Mouse (Mus musculus): ENCODE data around the gene Aprt. TPM values are rescaled to one million over a fixed set of nuclear protein-coding genes. Genes with fewer than 3 reads are reported as not detected.
A peak's percentile ranks its signal among the peaks of the same experiment; 100 is the strongest.

Gene Aprt
- total RNA-seq, 1 experiment = 400 TPM

GRCm38 (mm10) chr8:122622727-122623126 is 46.0 kb upstream of the Aprt start, which contains the start of gene Pabpn1l:
Pabpn1l (minus strand) TSS chr8:122622739.
- H3K9ac ChIP-seq (ENCODE audit: insufficient read depth, low read depth, low read length, poor library complexity, severe bottlenecking) = no peak within 1 kb of the TSS
- no peaks in the 10 kb centered on the region for H3K4me1 ChIP-seq (ENCODE audit: control insufficient read depth in 2 of 2, insufficient read depth in 2 of 2, low read length in 2 of 2, poor library complexity in 1 of 2)
- no peak within 1 kb of the TSS for H3K27ac ChIP-seq (ENCODE audit: insufficient read depth, low read depth, low read length, poor library complexity, severe bottlenecking)
- no peak for DNase-seq (ENCODE audit: low read depth, low spot score)
- TF ChIP-seq ZC3H11A (IDR thresholded peaks at IDR 0.05; ENCODE audit: borderline replicate concordance, low read depth, low read length) (no peak), MAFK (IDR thresholded peaks at IDR 0.05; ENCODE audit: insufficient read depth, low read depth, low read length) (no peak), ZNF384 (IDR thresholded peaks at IDR 0.05; ENCODE audit: low read depth, low read length) (no peak), CHD2 (IDR thresholded peaks at IDR 0.05; ENCODE audit: low read depth, low read length) (no peak), HCFC1 (IDR thresholded peaks at IDR 0.05; ENCODE audit: borderline replicate concordance, insufficient read depth, low read length) (no peak)
- H3K9me3 ChIP-seq (ENCODE audit: control insufficient read depth, insufficient read depth, low read depth, low read length) = no peaks in the 10 kb centered on the region
- in situ Hi-C loops (cut with MboI; ENCODE audit: low sequenced_read_pairs in 2 of 2, unreplicated experiment in 2 of 2) = no loop called here
- no peak within 1 kb of the TSS for H3K4me3 ChIP-seq (ENCODE audit: insufficient read depth in 1 of 2, low read depth in 1 of 2, low read length in 2 of 2, poor library complexity in 1 of 2, severe bottlenecking in 1 of 2)
- no peaks in the 10 kb centered on the region for H3K36me3 ChIP-seq (ENCODE audit: control insufficient read depth, insufficient read depth, low read length, poor library complexity, severe bottlenecking)

DNA sequence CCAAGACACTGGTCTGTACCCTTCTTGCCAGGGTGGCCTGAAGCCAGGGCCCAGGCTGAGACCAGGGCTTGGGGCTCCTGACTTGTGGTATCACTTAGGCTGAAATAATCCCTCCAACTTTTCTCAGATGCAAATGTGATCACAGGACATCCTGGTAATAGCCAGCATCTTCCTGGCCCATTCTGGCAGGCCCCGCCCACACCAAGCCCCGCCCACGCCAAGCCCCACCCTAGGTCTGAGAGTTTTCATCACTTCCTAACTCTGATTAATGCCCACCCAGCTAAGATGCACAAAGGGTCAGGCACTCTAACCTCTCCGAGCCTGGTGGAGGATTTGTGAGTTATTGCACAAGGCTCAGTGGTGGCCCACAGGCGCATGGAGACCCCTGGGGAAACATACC is 43.7 kb upstream of the Aprt start:
- H3K36me3 ChIP-seq (ENCODE audit: control insufficient read depth, insufficient read depth, low read length, poor library complexity, severe bottlenecking) = no peaks in the 10 kb centered on the region
- TF ChIP-seq ZNF384 (IDR thresholded peaks at IDR 0.05; ENCODE audit: low read depth, low read length) (no peak), ZC3H11A (IDR thresholded peaks at IDR 0.05; ENCODE audit: borderline replicate concordance, low read depth, low read length) (no peak), MAFK (IDR thresholded peaks at IDR 0.05; ENCODE audit: insufficient read depth, low read depth, low read length) (no peak), HCFC1 (IDR thresholded peaks at IDR 0.05; ENCODE audit: borderline replicate concordance, insufficient read depth, low read length) (no peak), CHD2 (IDR thresholded peaks at IDR 0.05; ENCODE audit: low read depth, low read length) (no peak)

DNA sequence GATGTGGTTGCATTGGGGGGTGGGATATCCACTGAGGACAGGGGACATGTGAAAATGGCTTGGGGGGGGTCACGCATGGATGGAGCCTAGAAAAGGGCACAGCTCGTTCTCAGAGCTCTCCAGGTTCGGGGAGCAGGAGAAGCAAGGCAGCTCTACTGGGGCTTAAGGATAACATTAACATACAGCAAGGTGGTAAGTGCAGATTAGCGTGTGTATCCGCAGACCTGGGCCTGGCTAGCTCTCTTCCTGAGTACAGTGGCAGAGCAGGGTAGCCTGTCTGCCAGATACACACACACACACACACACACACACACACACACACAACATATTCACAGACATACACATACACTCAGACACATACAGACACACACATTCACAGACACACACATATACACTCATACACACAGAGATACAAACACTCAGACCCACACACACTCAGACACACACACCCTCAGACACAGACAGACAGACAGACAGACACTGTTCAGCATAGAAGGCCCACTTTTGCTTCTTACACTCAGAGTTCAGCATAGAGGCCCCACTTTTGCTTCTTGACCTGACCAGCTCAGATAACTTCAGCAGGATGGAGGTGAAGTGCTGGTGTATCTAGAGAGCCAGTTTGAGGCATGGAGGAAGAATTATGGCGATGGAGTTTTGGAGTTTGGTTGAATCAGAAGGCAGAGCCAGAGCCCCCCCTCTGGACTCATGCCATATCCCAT is 42.1 kb upstream of the Aprt start:
- no peaks in the 10 kb centered on the region for H3K4me1 ChIP-seq (ENCODE audit: control insufficient read depth in 2 of 2, insufficient read depth in 2 of 2, low read length in 2 of 2, poor library complexity in 1 of 2)
- in situ Hi-C loops (cut with MboI; ENCODE audit: low sequenced_read_pairs in 2 of 2, unreplicated experiment in 2 of 2) = loop anchor here in 1 of 2 experiments (10.0 kb wide), 1 partner anchor 206 kb away; no protein-coding TSS in a partner anchor

More for the DNA sequence above, 43.7 kb upstream of the Aprt start:
- DNase-seq (ENCODE audit: low read depth, low spot score) = no peak
- Histone ChIP-seq H3K27ac (ENCODE audit: insufficient read depth, low read depth, low read length, poor library complexity, severe bottlenecking) (no peak overlapping the region), H3K9me3 (ENCODE audit: control insufficient read depth, insufficient read depth, low read depth, low read length) (no peaks in the 10 kb centered on the region), H3K4me1 (ENCODE audit: control insufficient read depth in 2 of 2, insufficient read depth in 2 of 2, low read length in 2 of 2, poor library complexity in 1 of 2) (no peaks in the 10 kb centered on the region), H3K9ac (ENCODE audit: insufficient read depth, low read depth, low read length, poor library complexity, severe bottlenecking) (no peak overlapping the region), H3K4me3 (ENCODE audit: insufficient read depth in 1 of 2, low read depth in 1 of 2, low read length in 2 of 2, poor library complexity in 1 of 2, severe bottlenecking in 1 of 2) (no peak overlapping the region)
- in situ Hi-C loops (cut with MboI; ENCODE audit: low sequenced_read_pairs in 2 of 2, unreplicated experiment in 2 of 2) = no loop called here

DNA sequence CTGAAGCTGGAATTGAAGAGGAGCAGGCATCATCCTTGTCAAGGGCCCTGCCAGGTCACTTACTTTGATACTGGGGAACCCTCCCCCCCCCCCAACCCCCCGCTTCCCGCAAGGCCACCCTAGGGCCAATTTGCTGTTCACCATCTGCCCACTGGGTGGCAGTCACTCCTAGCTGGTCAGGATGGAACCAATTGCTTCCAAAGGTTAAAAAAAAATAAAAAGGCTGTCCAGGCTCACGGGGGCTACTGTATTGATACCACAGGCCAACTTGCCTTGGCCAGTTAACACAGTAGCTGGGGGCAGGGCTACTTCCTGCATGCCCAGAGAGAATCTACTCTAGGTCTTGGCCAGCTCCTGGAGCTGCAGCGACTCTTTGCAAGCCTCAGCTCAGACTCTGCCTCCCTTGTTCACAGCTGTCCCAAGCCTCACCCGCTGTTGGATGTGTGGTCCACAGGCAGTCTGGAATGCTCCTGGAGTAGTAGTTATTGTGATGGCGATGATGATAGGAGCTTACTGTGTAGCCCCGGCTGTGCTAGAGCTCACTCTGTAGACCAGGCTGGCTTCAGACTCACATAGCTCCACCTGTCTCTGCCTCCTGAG is 41.3 kb upstream of the Aprt start:
- TF ChIP-seq HCFC1 (IDR thresholded peaks at IDR 0.05; ENCODE audit: borderline replicate concordance, insufficient read depth, low read length) (no peak), ZNF384 (IDR thresholded peaks at IDR 0.05; ENCODE audit: low read depth, low read length) (peak; percentile 94), MAFK (IDR thresholded peaks at IDR 0.05; ENCODE audit: insufficient read depth, low read depth, low read length) (no peak), CHD2 (IDR thresholded peaks at IDR 0.05; ENCODE audit: low read depth, low read length) (no peak), ZC3H11A (IDR thresholded peaks at IDR 0.05; ENCODE audit: borderline replicate concordance, low read depth, low read length) (0 out of 2 replicates have a peak, but pooled peaks have one; percentile 38)
- no peak overlapping the region for H3K4me3 ChIP-seq (ENCODE audit: insufficient read depth in 1 of 2, low read depth in 1 of 2, low read length in 2 of 2, poor library complexity in 1 of 2, severe bottlenecking in 1 of 2)

More for the DNA sequence above, 42.1 kb upstream of the Aprt start:
- Histone ChIP-seq H3K4me3 (ENCODE audit: insufficient read depth in 1 of 2, low read depth in 1 of 2, low read length in 2 of 2, poor library complexity in 1 of 2, severe bottlenecking in 1 of 2) (no peak overlapping the region), H3K9ac (ENCODE audit: insufficient read depth, low read depth, low read length, poor library complexity, severe bottlenecking) (no peak overlapping the region), H3K27ac (ENCODE audit: insufficient read depth, low read depth, low read length, poor library complexity, severe bottlenecking) (no peak overlapping the region), H3K36me3 (ENCODE audit: control insufficient read depth, insufficient read depth, low read length, poor library complexity, severe bottlenecking) (no peaks in the 10 kb centered on the region), H3K9me3 (ENCODE audit: control insufficient read depth, insufficient read depth, low read depth, low read length) (no peaks in the 10 kb centered on the region)
- no peak for TF ChIP-seq MAFK (IDR thresholded peaks at IDR 0.05; ENCODE audit: insufficient read depth, low read depth, low read length)
- TF ChIP-seq ZNF384 (IDR thresholded peaks at IDR 0.05; ENCODE audit: low read depth, low read length) = no peak
- no peak for TF ChIP-seq ZC3H11A (IDR thresholded peaks at IDR 0.05; ENCODE audit: borderline replicate concordance, low read depth, low read length)
- TF ChIP-seq HCFC1 (IDR thresholded peaks at IDR 0.05; ENCODE audit: borderline replicate concordance, insufficient read depth, low read length) = no peak
- TF ChIP-seq CHD2 (IDR thresholded peaks at IDR 0.05; ENCODE audit: low read depth, low read length) = no peak
- DNase-seq (ENCODE audit: low read depth, low spot score) = no peak

More for the DNA sequence above, 41.3 kb upstream of the Aprt start:
- Histone ChIP-seq H3K27ac (ENCODE audit: insufficient read depth, low read depth, low read length, poor library complexity, severe bottlenecking) (no peak overlapping the region), H3K4me1 (ENCODE audit: control insufficient read depth in 2 of 2, insufficient read depth in 2 of 2, low read length in 2 of 2, poor library complexity in 1 of 2) (no peaks in the 10 kb centered on the region), H3K9ac (ENCODE audit: insufficient read depth, low read depth, low read length, poor library complexity, severe bottlenecking) (no peak overlapping the region), H3K36me3 (ENCODE audit: control insufficient read depth, insufficient read depth, low read length, poor library complexity, severe bottlenecking) (no peaks in the 10 kb centered on the region), H3K9me3 (ENCODE audit: control insufficient read depth, insufficient read depth, low read depth, low read length) (no peaks in the 10 kb centered on the region)
- in situ Hi-C loops (cut with MboI; ENCODE audit: low sequenced_read_pairs in 2 of 2, unreplicated experiment in 2 of 2) = loop anchor here in 1 of 2 experiments (10.0 kb wide), 1 partner anchor 207 kb away; no protein-coding TSS in a partner anchor
- no peak for DNase-seq (ENCODE audit: low read depth, low spot score)

Measured in ES-E14 (cell line).